Comparison of ENCODE assay signal across 8 mouse cellular contexts in the genomic region with DNA sequence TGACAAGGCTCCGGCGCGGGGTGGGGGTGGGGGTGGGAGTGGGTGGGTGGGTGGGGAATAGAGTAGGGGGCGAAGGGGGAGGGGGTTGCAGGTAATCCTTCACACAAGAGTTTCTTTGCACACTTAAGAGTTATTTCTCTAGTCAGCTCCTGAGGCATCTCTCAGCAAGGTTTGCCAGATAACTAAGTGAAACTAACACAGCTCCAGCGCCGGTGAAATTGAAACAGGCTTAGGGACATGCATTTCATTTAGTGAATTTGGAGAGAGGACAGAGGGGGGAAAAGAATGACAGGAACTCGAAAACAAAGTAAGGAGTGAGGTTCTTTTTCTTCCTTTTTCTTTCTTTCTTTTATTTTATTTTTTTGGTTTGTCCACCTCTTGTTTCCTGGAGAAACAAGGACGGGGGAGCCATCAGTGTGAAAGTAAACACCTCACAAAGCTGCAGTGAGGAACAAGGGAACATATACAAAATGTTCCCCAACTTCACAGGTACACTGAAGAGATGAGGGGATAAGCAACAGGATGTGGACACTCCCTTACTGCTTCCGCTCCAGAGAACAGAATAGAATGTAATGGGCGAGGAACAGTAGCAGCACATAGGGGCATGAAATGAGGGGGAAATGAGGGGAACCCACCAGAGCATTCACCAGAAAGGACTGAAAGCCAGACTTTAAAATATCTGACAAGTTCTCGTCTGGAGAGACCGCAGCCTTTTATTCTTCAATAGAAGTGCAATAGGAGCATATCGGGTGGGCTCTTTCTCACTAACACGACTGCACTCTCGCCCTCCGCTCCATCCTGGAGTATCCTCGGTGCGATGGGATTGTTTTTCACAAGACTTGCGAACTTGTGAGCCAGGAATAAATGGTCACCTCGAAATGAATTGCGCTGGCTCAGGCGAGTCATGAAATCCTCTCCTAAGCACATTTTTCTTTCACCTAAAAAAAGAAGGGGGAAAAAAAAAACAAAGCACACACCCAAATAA. TPM values are rescaled to one million over a fixed set of nuclear protein-coding genes. Genes with fewer than 3 reads are reported as not detected.
A peak's percentile ranks its signal among the peaks of the same experiment; 100 is the strongest.
DNase-seq lines count a peak whose midpoint lies in the region; ATAC-seq and TF ChIP-seq lines count a peak whose summit lies in the region.

No protein-coding gene starts in this region.

- peaks cover 25% of the 10 kb centered on the region for H3K36me3 ChIP-seq in limb, embryonic 14.5 days (ENCODE audit: control insufficient read depth, insufficient read depth, low read length)
- no peaks in the 10 kb centered on the region; the same call in 1 of the 2 replicates for H3K36me3 ChIP-seq in neural tube, embryonic 14.5 days (ENCODE audit: control insufficient read depth, insufficient read depth, low read length)

- no peaks in the 10 kb centered on the region for H3K9me3 ChIP-seq in limb, embryonic 14.5 days (ENCODE audit: control insufficient read depth, low read length)
- H3K9me3 ChIP-seq in neural tube, embryonic 14.5 days (ENCODE audit: control insufficient read depth, low read length), result no peaks in the 10 kb centered on the region

- H3K27me3 ChIP-seq in limb, embryonic 14.5 days (ENCODE audit: control insufficient read depth, insufficient read depth, low read length), result no peaks in the 10 kb centered on the region
- no peaks in the 10 kb centered on the region for H3K27me3 ChIP-seq in neural tube, embryonic 14.5 days (ENCODE audit: control insufficient read depth, insufficient read depth, low read length)

- intact Hi-C loops in heart, postnatal 14 days (cut with DNase I), result loop anchor here (1.0 kb wide), 1 partner anchor 19 kb away; a partner anchor contains a TSS
- intact Hi-C loops in heart, postnatal 10 days (cut with DNase I), result loop anchor here (1.0 kb wide), 1 partner anchor 19 kb away; a partner anchor contains a TSS

- peak overlapping the region; percentile 79 for H3K4me2 ChIP-seq in limb, embryonic 14.5 days (replicated peaks; ENCODE audit: low read depth, low read length, severe bottlenecking)
- H3K4me2 ChIP-seq in neural tube, embryonic 14.5 days (ENCODE audit: low read depth, low read length), result peak overlapping the region; percentile 79

- no peak for TF ChIP-seq CTCF in cortical plate, adult 2 months (IDR thresholded peaks at IDR 0.05; ENCODE audit: extremely low read depth, insufficient read depth, low read length)

- no peak for TF ChIP-seq POLR2A in cortical plate, adult 2 months (IDR thresholded peaks at IDR 0.05; ENCODE audit: extremely low read depth, insufficient read depth, low read length)
- TF ChIP-seq POLR2A in limb, embryonic 14.5 days (IDR thresholded peaks at IDR 0.05; ENCODE audit: borderline replicate concordance, extremely low read depth, insufficient read depth, insufficient read length), result no peak

- no peaks in the 10 kb centered on the region; the same call in 1 of the 2 replicates for H3K4me1 ChIP-seq in cortical plate, adult 2 months (ENCODE audit: control insufficient read depth, insufficient read depth, low read length)
- peaks cover 39% of the 10 kb centered on the region for H3K4me1 ChIP-seq in limb, embryonic 14.5 days (ENCODE audit: control insufficient read depth, insufficient read depth, low read length)
- peaks cover 32% of the 10 kb centered on the region for H3K4me1 ChIP-seq in neural tube, embryonic 14.5 days (ENCODE audit: control insufficient read depth, insufficient read depth, low read length)

- H3K9ac ChIP-seq in limb, embryonic 14.5 days (ENCODE audit: low read depth, low read length, severe bottlenecking), result peak overlapping the region; percentile 58
- H3K9ac ChIP-seq in neural tube, embryonic 14.5 days (replicated peaks; ENCODE audit: low read depth, low read length), result peak overlapping the region; percentile 59

- 11% methylated on average over 22 of the region's 22 CpGs for WGBS in limb, embryonic 14.5 days
- WGBS in neural tube, embryonic 14.5 days, result 12% methylated on average over 22 of the region's 22 CpGs

- no peak for ATAC-seq in limb, embryonic 14.5 days (ENCODE audit: low FRiP score, low read depth)
- no peak for ATAC-seq in neural tube, embryonic 14.5 days (ENCODE audit: low read depth)

- DNase-seq in heart, adult 11 months, result peak; percentile 96
- no peak for DNase-seq in heart, postnatal 14 days
- peak; percentile 56 to 57 for DNase-seq in heart, postnatal 10 days
- DNase-seq in limb, embryonic 14.5 days (ENCODE audit: low spot score), result no peak
- DNase-seq in left cerebral cortex, adult 11 months (ENCODE audit: low spot score), result no peak
- no peak for DNase-seq in right cerebral cortex, postnatal 36 days (ENCODE audit: low spot score in 2 of 2)

- H3K27ac ChIP-seq in cortical plate, adult 2 months (ENCODE audit: insufficient read depth, low read length), result peak overlapping the region; percentile 36
- peak overlapping the region; percentile 82 for H3K27ac ChIP-seq in limb, embryonic 14.5 days (replicated peaks; ENCODE audit: low read depth, low read length)
- peak overlapping the region; percentile 75 for H3K27ac ChIP-seq in neural tube, embryonic 14.5 days (ENCODE audit: low read depth, low read length)

- H3K4me3 ChIP-seq in cortical plate, adult 2 months (ENCODE audit: insufficient read depth, low read length), result peak overlapping the region; percentile 68
- peak overlapping the region; percentile 60 for H3K4me3 ChIP-seq in limb, embryonic 14.5 days (replicated peaks; ENCODE audit: low read length)
- peak overlapping the region; percentile 73 for H3K4me3 ChIP-seq in neural tube, embryonic 14.5 days (ENCODE audit: low read depth, low read length)

RNA-seq across cellular contexts. Expression of a gene that starts 0.8 kb away (rescaled TPM):
- 100 to 1,000 TPM; 512 to 552 TPM for total RNA-seq in heart, postnatal 14 days (2021)
- 31.4 and 38.5 TPM in 2 replicates for polyA plus RNA-seq in cortical plate, adult 2 months (2012; rRNA removed)
- 1,000 to 10,000 TPM in 1 of 2 experiments, 100 to 1,000 TPM in 1; 618 to 1,152 TPM for total RNA-seq in heart, postnatal 10 days (2021)
- polyA plus RNA-seq in limb, embryonic 14.5 days (2012; rRNA removed), result 211 and 272 TPM in 2 replicates
- 167 and 172 TPM in 2 replicates for polyA plus RNA-seq in limb, embryonic 14.5 days (2014; fragmentation: Nextera tagmentation; extraction: Ambion mirVana)
- polyA plus RNA-seq in neural tube, embryonic 14.5 days (2014; fragmentation: Nextera tagmentation; extraction: Ambion mirVana), result 48.9 and 75.6 TPM in 2 replicates

RNA-seq across cellular contexts. Expression of a gene that starts 19.8 kb away (rescaled TPM):
- 1 to 10 TPM; 3.7 to 4.5 TPM for total RNA-seq in heart, postnatal 14 days (2021)
- polyA plus RNA-seq in cortical plate, adult 2 months (2012; rRNA removed), result not detected in 2 replicates
- 1 to 10 TPM; 4.9 to 5.3 TPM for total RNA-seq in heart, postnatal 10 days (2021)
- 0.19 TPM in 1 of 2 replicates, not detected in the other for polyA plus RNA-seq in limb, embryonic 14.5 days (2012; rRNA removed)
- polyA plus RNA-seq in limb, embryonic 14.5 days (2014; fragmentation: Nextera tagmentation; extraction: Ambion mirVana), result 0.37 and 1.3 TPM in 2 replicates
- 0.90 and 1.2 TPM in 2 replicates for polyA plus RNA-seq in neural tube, embryonic 14.5 days (2014; fragmentation: Nextera tagmentation; extraction: Ambion mirVana)

RNA-seq across cellular contexts. Expression of a gene that starts 32.0 kb away (rescaled TPM):
- 100 to 1,000 TPM; 219 to 221 TPM for total RNA-seq in heart, postnatal 14 days (2021)
- 1.4 and 1.5 TPM in 2 replicates for polyA plus RNA-seq in cortical plate, adult 2 months (2012; rRNA removed)
- 100 to 1,000 TPM; 149 to 172 TPM for total RNA-seq in heart, postnatal 10 days (2021)
- 21.4 and 26.7 TPM in 2 replicates for polyA plus RNA-seq in limb, embryonic 14.5 days (2012; rRNA removed)
- 14.6 and 20.5 TPM in 2 replicates for polyA plus RNA-seq in limb, embryonic 14.5 days (2014; fragmentation: Nextera tagmentation; extraction: Ambion mirVana)
- polyA plus RNA-seq in neural tube, embryonic 14.5 days (2014; fragmentation: Nextera tagmentation; extraction: Ambion mirVana), result 1.3 and 2.0 TPM in 2 replicates

RNA-seq across cellular contexts. Expression of a gene that starts 37.0 kb away (rescaled TPM):
- total RNA-seq in heart, postnatal 14 days (2021), result 10 to 100 TPM; 21.8 to 25.3 TPM
- 44.5 and 55.9 TPM in 2 replicates for polyA plus RNA-seq in cortical plate, adult 2 months (2012; rRNA removed)
- total RNA-seq in heart, postnatal 10 days (2021), result 10 to 100 TPM; 24.3 to 30.9 TPM
- 36.5 and 51.7 TPM in 2 replicates for polyA plus RNA-seq in limb, embryonic 14.5 days (2012; rRNA removed)
- polyA plus RNA-seq in limb, embryonic 14.5 days (2014; fragmentation: Nextera tagmentation; extraction: Ambion mirVana), result 11.9 and 15.3 TPM in 2 replicates
- polyA plus RNA-seq in neural tube, embryonic 14.5 days (2014; fragmentation: Nextera tagmentation; extraction: Ambion mirVana), result 20.5 and 22.9 TPM in 2 replicates

RNA-seq across cellular contexts. Expression of a gene that starts 39.5 kb away (rescaled TPM):
- total RNA-seq in heart, postnatal 14 days (2021), result 1 to 10 TPM; 1.3 to 1.8 TPM
- 61.6 and 61.9 TPM in 2 replicates for polyA plus RNA-seq in cortical plate, adult 2 months (2012; rRNA removed)
- total RNA-seq in heart, postnatal 10 days (2021), result 1 to 10 TPM; 2.0 to 5.5 TPM
- polyA plus RNA-seq in limb, embryonic 14.5 days (2012; rRNA removed), result 1.8 and 2.7 TPM in 2 replicates
- 2.7 TPM in 2 replicates for polyA plus RNA-seq in limb, embryonic 14.5 days (2014; fragmentation: Nextera tagmentation; extraction: Ambion mirVana)
- 18.6 and 21.0 TPM in 2 replicates for polyA plus RNA-seq in neural tube, embryonic 14.5 days (2014; fragmentation: Nextera tagmentation; extraction: Ambion mirVana)

Comparison
In these comparisons a context has a peak if more than half of its experiments do, and no peak if none do; other contexts are left out.
1. DNase-seq: peak in heart, adult 11 months (single experiment) and heart, postnatal 10 days (2 of 2); none in heart, postnatal 14 days (0 of 2), limb, embryonic 14.5 days (single experiment), left cerebral cortex, adult 11 months (single experiment) and right cerebral cortex, postnatal 36 days (0 of 2).
2. Peak in every context shown above with its lines, with median percentiles within 50 percentile points of each other: H3K27ac ChIP-seq and H3K4me3 ChIP-seq.